ENCODE assay signal across 8 mouse cellular contexts in genomic region chr11:98762756-98763501, GRCm38 (mm10). TPM values are rescaled to one million over a fixed set of nuclear protein-coding genes. Genes with fewer than 3 reads are reported as not detected.
A peak's percentile ranks its signal among the peaks of the same experiment; 100 is the strongest.
DNase-seq lines count a peak whose midpoint lies in the region; ATAC-seq and TF ChIP-seq lines count a peak whose summit lies in the region.
"Had no signal": no experiment of that assay in that cellular context is flagged by ENCODE, and none has a peak within 500 bp of the region (broad histone marks: within the 10 kb centered on the region; RNA-seq: fewer than 3 reads in every experiment).

No protein-coding gene starts in this region.

- H3K9me3 ChIP-seq in MEL (replicated peaks; ENCODE audit: insufficient read depth, low read length), result no peaks in the 10 kb centered on the region
- no peaks in the 10 kb centered on the region for H3K9me3 ChIP-seq in limb, embryonic 14.5 days (ENCODE audit: control insufficient read depth, low read length)
- no peaks in the 10 kb centered on the region for H3K9me3 ChIP-seq in stomach, embryonic 15.5 days
- H3K9me3 ChIP-seq: limb, embryonic 12.5 days had no signal

- H3K27ac ChIP-seq in MEL (ENCODE audit: control insufficient read depth, low read depth, low read length), result peak overlapping the region; percentile 50
- no peak overlapping the region for H3K27ac ChIP-seq in cortical plate, adult 2 months (ENCODE audit: insufficient read depth, low read length)
- no peak overlapping the region for H3K27ac ChIP-seq in limb, embryonic 14.5 days (replicated peaks; ENCODE audit: low read depth, low read length)
- peak overlapping the region; percentile 83 for H3K27ac ChIP-seq in stomach, embryonic 15.5 days
- H3K27ac ChIP-seq: limb, embryonic 12.5 days had no signal

- no peak overlapping the region for H3K9ac ChIP-seq in MEL (ENCODE audit: control insufficient read depth, low read depth, low read length, poor library complexity, severe bottlenecking)
- H3K9ac ChIP-seq in limb, embryonic 14.5 days (ENCODE audit: low read depth, low read length, severe bottlenecking), result no peak overlapping the region
- no peak overlapping the region for H3K9ac ChIP-seq in stomach, embryonic 15.5 days
- H3K9ac ChIP-seq: limb, embryonic 12.5 days had no signal

- peak; percentile 16 for TF ChIP-seq RAD21 in MEL (IDR thresholded peaks at IDR 0.05; ENCODE audit: low read depth, low read length)

- peak; percentile 36 to 76 (median 55) for TF ChIP-seq CTCF in MEL (IDR thresholded peaks at IDR 0.05 in 2 of 3, conservative IDR thresholded peaks at IDR 0.05 in 1 of 3; ENCODE audit: control insufficient read depth in 1 of 3, insufficient read depth in 1 of 3, low read depth in 2 of 3, low read length in 3 of 3, poor library complexity in 1 of 3, severe bottlenecking in 1 of 3)
- TF ChIP-seq CTCF in cortical plate, adult 2 months (IDR thresholded peaks at IDR 0.05; ENCODE audit: extremely low read depth, insufficient read depth, low read length), result peak; percentile 27; the same call in 1 of the 2 replicates

- TF ChIP-seq POLR2A in MEL (IDR thresholded peaks at IDR 0.05; ENCODE audit: control insufficient read depth in 1 of 2, insufficient read depth in 1 of 2, low read depth in 1 of 2, low read length in 2 of 2, poor library complexity in 1 of 2), result no peak
- 0 out of 2 replicates have a peak, but pooled peaks have one; percentile 17 for TF ChIP-seq POLR2A in cortical plate, adult 2 months (IDR thresholded peaks at IDR 0.05; ENCODE audit: extremely low read depth, insufficient read depth, low read length)
- TF ChIP-seq POLR2A in limb, embryonic 14.5 days (IDR thresholded peaks at IDR 0.05; ENCODE audit: borderline replicate concordance, extremely low read depth, insufficient read depth, insufficient read length), result no peak

- 69% methylated on average over 17 of the region's 17 CpGs for WGBS in limb, embryonic 14.5 days
- WGBS in stomach, embryonic 15.5 days, result 61% methylated on average over 17 of the region's 17 CpGs

- no peak; the same call in 1 of the 2 replicates for ATAC-seq in limb, embryonic 14.5 days (ENCODE audit: low FRiP score, low read depth)
- ATAC-seq in stomach, embryonic 15.5 days (ENCODE audit: insufficient read depth, low FRiP score, low read depth), result peak; percentile 41; the same call in 1 of the 2 replicates

- DNase-seq in kidney, adult 8-10 months, result peak; percentile 64 to 68
- no peak for DNase-seq in kidney, postnatal 10 days
- DNase-seq in MEL (ENCODE audit: low read depth, low spot score), result peak; percentile 92
- DNase-seq in limb, embryonic 14.5 days (ENCODE audit: low spot score), result peak; percentile 85
- DNase-seq in gastrocnemius, adult 8-10 months (ENCODE audit: low spot score in 2 of 2), result no peak

- H3K36me3 ChIP-seq in MEL (ENCODE audit: control insufficient read depth in 1 of 2, insufficient read depth in 2 of 2, low read length in 2 of 2), result peaks cover 0 to 32% of the 10 kb centered on the region in 2 experiments; a peak in 2 of 4 replicates
- peaks cover 73% of the 10 kb centered on the region for H3K36me3 ChIP-seq in limb, embryonic 14.5 days (ENCODE audit: control insufficient read depth, insufficient read depth, low read length)
- peaks cover 49% of the 10 kb centered on the region for H3K36me3 ChIP-seq in stomach, embryonic 15.5 days

- no peak overlapping the region for H3K4me2 ChIP-seq in limb, embryonic 14.5 days (replicated peaks; ENCODE audit: low read depth, low read length, severe bottlenecking)
- H3K4me2 ChIP-seq in stomach, embryonic 15.5 days, result no peak overlapping the region
- H3K4me2 ChIP-seq: limb, embryonic 12.5 days had no signal

- TF ChIP-seq EP300 in MEL (IDR thresholded peaks at IDR 0.05; ENCODE audit: low read depth in 1 of 2, low read length in 2 of 2), result peak; percentile 26 to 64; a peak in 3 of 4 replicates

- no peaks in the 10 kb centered on the region for H3K79me2 ChIP-seq in MEL (ENCODE audit: control insufficient read depth, insufficient read depth, low read length, poor library complexity)

- H3K4me1 ChIP-seq in MEL (ENCODE audit: control insufficient read depth in 1 of 2, insufficient read depth in 2 of 2, low read length in 2 of 2), result peaks cover 13 to 32% of the 10 kb centered on the region in 2 experiments
- H3K4me1 ChIP-seq in cortical plate, adult 2 months (ENCODE audit: control insufficient read depth, insufficient read depth, low read length), result no peaks in the 10 kb centered on the region
- peaks cover 25% of the 10 kb centered on the region for H3K4me1 ChIP-seq in limb, embryonic 14.5 days (ENCODE audit: control insufficient read depth, insufficient read depth, low read length)
- peaks cover 40% of the 10 kb centered on the region for H3K4me1 ChIP-seq in stomach, embryonic 15.5 days

- no peaks in the 10 kb centered on the region for H3K27me3 ChIP-seq in MEL (ENCODE audit: control insufficient read depth in 1 of 2, insufficient read depth in 2 of 2, low read length in 2 of 2)
- H3K27me3 ChIP-seq in limb, embryonic 14.5 days (ENCODE audit: control insufficient read depth, insufficient read depth, low read length), result no peaks in the 10 kb centered on the region
- no peaks in the 10 kb centered on the region for H3K27me3 ChIP-seq in stomach, embryonic 15.5 days (replicated peaks)
- H3K27me3 ChIP-seq: limb, embryonic 12.5 days had no signal

- H3K4me3 ChIP-seq in MEL (ENCODE audit: control insufficient read depth in 1 of 2, insufficient read depth in 1 of 2, low read depth in 2 of 2, low read length in 2 of 2), result no peak overlapping the region
- no peak overlapping the region for H3K4me3 ChIP-seq in cortical plate, adult 2 months (ENCODE audit: insufficient read depth, low read length)
- no peak overlapping the region for H3K4me3 ChIP-seq in limb, embryonic 14.5 days (replicated peaks; ENCODE audit: low read length)
- H3K4me3 ChIP-seq in stomach, embryonic 15.5 days (replicated peaks), result no peak overlapping the region
- H3K4me3 ChIP-seq: limb, embryonic 12.5 days had no signal

TF ChIP-seq in MEL, 35 proteins besides CTCF, POLR2A, EP300 and RAD21 (continues in another document):
- TF ChIP-seq GATA1 (IDR thresholded peaks at IDR 0.05; ENCODE audit: low read depth, low read length) (peak; percentile 31; the same call in 1 of the 2 replicates), E2F4 (IDR thresholded peaks at IDR 0.05; ENCODE audit: borderline replicate concordance, low read depth, low read length) (no peak), SIN3A (IDR thresholded peaks at IDR 0.05; ENCODE audit: low read length) (0 out of 2 replicates have a peak, but pooled peaks have one; percentile 46), ETS1 (IDR thresholded peaks at IDR 0.05; ENCODE audit: low read depth, low read length) (peak; percentile 81)

RNA-seq across cellular contexts. Expression of gene Nr1d1, which starts 12.2 kb away (rescaled TPM):
- total RNA-seq in MEL (2012; rRNA removed), result 1.9 and 2.0 TPM in 2 replicates
- polyA plus RNA-seq in MEL (2012; ENCODE audit: insufficient read depth in 1 of 2, insufficient read length in 2 of 2, low read depth in 1 of 2, low replicate concordance in 2 of 2, missing spikeins in 1 of 2), result 1 to 10 TPM in 1 of 2 experiments, not detected in 1; 5.6 TPM
- polyA plus RNA-seq in cortical plate, adult 2 months (2012; rRNA removed), result 153 and 156 TPM in 2 replicates
- 1.8 and 2.5 TPM in 2 replicates for polyA plus RNA-seq in limb, embryonic 14.5 days (2012; rRNA removed)
- 1.2 and 1.4 TPM in 2 replicates for polyA plus RNA-seq in limb, embryonic 14.5 days (2014; fragmentation: Nextera tagmentation; extraction: Ambion mirVana)
- polyA plus RNA-seq in stomach, embryonic 15.5 days (2015; fragmentation: Nextera tagmentation; extraction: Ambion mirVana), result 2.4 and 2.5 TPM in 2 replicates
- total RNA-seq in gastrocnemius, adult 8-10 months (2022), result 100 to 1,000 TPM in 2 of 4 experiments, 10 to 100 TPM in 2; 83.4 to 175 (median 99.4) TPM

RNA-seq across cellular contexts. Expression of gene Thra, which starts 22.5 kb away (rescaled TPM):
- 22.0 and 29.6 TPM in 2 replicates for total RNA-seq in MEL (2012; rRNA removed)
- 10 to 100 TPM in 1 of 2 experiments, not detected in 1; 50.9 TPM for polyA plus RNA-seq in MEL (2012; ENCODE audit: insufficient read depth in 1 of 2, insufficient read length in 2 of 2, low read depth in 1 of 2, low replicate concordance in 2 of 2, missing spikeins in 1 of 2)
- polyA plus RNA-seq in cortical plate, adult 2 months (2012; rRNA removed), result 721 and 771 TPM in 2 replicates
- polyA plus RNA-seq in limb, embryonic 14.5 days (2012; rRNA removed), result 149 and 157 TPM in 2 replicates
- 55.9 and 63.2 TPM in 2 replicates for polyA plus RNA-seq in limb, embryonic 14.5 days (2014; fragmentation: Nextera tagmentation; extraction: Ambion mirVana)
- polyA plus RNA-seq in stomach, embryonic 15.5 days (2015; fragmentation: Nextera tagmentation; extraction: Ambion mirVana), result 42.7 and 44.7 TPM in 2 replicates
- 10 to 100 TPM; 67.5 to 81.5 (median 76.2) TPM for total RNA-seq in gastrocnemius, adult 8-10 months (2022)

RNA-seq across cellular contexts. Expression of gene Msl1, which starts 32.4 kb away (rescaled TPM):
- total RNA-seq in MEL (2012; rRNA removed), result 35.0 and 37.1 TPM in 2 replicates
- polyA plus RNA-seq in MEL (2012; ENCODE audit: insufficient read depth in 1 of 2, insufficient read length in 2 of 2, low read depth in 1 of 2, low replicate concordance in 2 of 2, missing spikeins in 1 of 2), result 10 to 100 TPM in 1 of 2 experiments, not detected in 1; 49.4 TPM
- 119 and 131 TPM in 2 replicates for polyA plus RNA-seq in cortical plate, adult 2 months (2012; rRNA removed)
- polyA plus RNA-seq in limb, embryonic 14.5 days (2012; rRNA removed), result 76.9 and 81.1 TPM in 2 replicates
- 19.8 and 23.5 TPM in 2 replicates for polyA plus RNA-seq in limb, embryonic 14.5 days (2014; fragmentation: Nextera tagmentation; extraction: Ambion mirVana)
- polyA plus RNA-seq in stomach, embryonic 15.5 days (2015; fragmentation: Nextera tagmentation; extraction: Ambion mirVana), result 23.0 and 23.6 TPM in 2 replicates
- total RNA-seq in gastrocnemius, adult 8-10 months (2022), result 10 to 100 TPM; 53.9 to 57.7 (median 55.8) TPM

RNA-seq across cellular contexts. Expression of gene Med24, which starts 33.7 kb away (rescaled TPM):
- total RNA-seq in MEL (2012; rRNA removed), result 37.5 and 41.4 TPM in 2 replicates
- polyA plus RNA-seq in MEL (2012; ENCODE audit: insufficient read depth in 1 of 2, insufficient read length in 2 of 2, low read depth in 1 of 2, low replicate concordance in 2 of 2, missing spikeins in 1 of 2), result 10 to 100 TPM in 1 of 2 experiments, not detected in 1; 89.8 TPM
- 127 and 144 TPM in 2 replicates for polyA plus RNA-seq in cortical plate, adult 2 months (2012; rRNA removed)
- polyA plus RNA-seq in limb, embryonic 14.5 days (2012; rRNA removed), result 83.4 and 104 TPM in 2 replicates
- polyA plus RNA-seq in limb, embryonic 14.5 days (2014; fragmentation: Nextera tagmentation; extraction: Ambion mirVana), result 43.9 and 48.3 TPM in 2 replicates
- polyA plus RNA-seq in stomach, embryonic 15.5 days (2015; fragmentation: Nextera tagmentation; extraction: Ambion mirVana), result 36.4 and 39.7 TPM in 2 replicates
- 10 to 100 TPM; 42.2 to 48.4 (median 47.9) TPM for total RNA-seq in gastrocnemius, adult 8-10 months (2022)

RNA-seq across cellular contexts. Expression of gene Casc3, which starts 41.8 kb away (rescaled TPM):
- total RNA-seq in MEL (2012; rRNA removed), result 18.2 and 20.9 TPM in 2 replicates
- polyA plus RNA-seq in MEL (2012; ENCODE audit: insufficient read depth in 1 of 2, insufficient read length in 2 of 2, low read depth in 1 of 2, low replicate concordance in 2 of 2, missing spikeins in 1 of 2), result 10 to 100 TPM; 58.6 to 61.0 TPM
- polyA plus RNA-seq in cortical plate, adult 2 months (2012; rRNA removed), result 44.9 and 47.4 TPM in 2 replicates
- polyA plus RNA-seq in limb, embryonic 14.5 days (2012; rRNA removed), result 52.4 and 56.8 TPM in 2 replicates
- polyA plus RNA-seq in limb, embryonic 14.5 days (2014; fragmentation: Nextera tagmentation; extraction: Ambion mirVana), result 34.1 and 40.4 TPM in 2 replicates
- polyA plus RNA-seq in stomach, embryonic 15.5 days (2015; fragmentation: Nextera tagmentation; extraction: Ambion mirVana), result 31.7 and 35.3 TPM in 2 replicates
- 10 to 100 TPM; 14.1 to 18.4 (median 15.2) TPM for total RNA-seq in gastrocnemius, adult 8-10 months (2022)

Comparison
In these comparisons a context has a peak if more than half of its experiments do, and no peak if none do; other contexts are left out.
1. DNase-seq: peak in kidney, adult 8-10 months (2 of 2), MEL (single experiment) and limb, embryonic 14.5 days (single experiment); none in kidney, postnatal 10 days (single experiment) and gastrocnemius, adult 8-10 months (0 of 2).
2. H3K27ac ChIP-seq: peak in MEL (single experiment) and stomach, embryonic 15.5 days (single experiment); none in cortical plate, adult 2 months (single experiment) and limb, embryonic 14.5 days (single experiment).
3. RNA of gene Nr1d1, which starts 12.2 kb away (polyA plus RNA-seq): 153 to 156 TPM in cortical plate, adult 2 months; 5.6 TPM in MEL, 2.4 to 2.5 TPM in stomach, embryonic 15.5 days and 1.2 to 2.5 TPM in limb, embryonic 14.5 days; every median in the first group is over 10 times any median in the second.